Mouse (Mus musculus): ENCODE data around the gene Nckipsd.

Nckipsd gene

GRCm38 (mm10) chr9:108848419-108848818 lies 40.3 kb downstream of the Nckipsd start:
- no peak for DNase-seq (ENCODE audit: low spot score)

- no peak for DNase-seq (ENCODE audit: low spot score)
Observed at GRCm38 (mm10) chr9:108852976-108853375, 44.8 kb downstream of the Nckipsd start, which contains the start of gene Slc26a6. TSS of gene Slc26a6 (plus strand) at chr9:108853283.

DNA sequence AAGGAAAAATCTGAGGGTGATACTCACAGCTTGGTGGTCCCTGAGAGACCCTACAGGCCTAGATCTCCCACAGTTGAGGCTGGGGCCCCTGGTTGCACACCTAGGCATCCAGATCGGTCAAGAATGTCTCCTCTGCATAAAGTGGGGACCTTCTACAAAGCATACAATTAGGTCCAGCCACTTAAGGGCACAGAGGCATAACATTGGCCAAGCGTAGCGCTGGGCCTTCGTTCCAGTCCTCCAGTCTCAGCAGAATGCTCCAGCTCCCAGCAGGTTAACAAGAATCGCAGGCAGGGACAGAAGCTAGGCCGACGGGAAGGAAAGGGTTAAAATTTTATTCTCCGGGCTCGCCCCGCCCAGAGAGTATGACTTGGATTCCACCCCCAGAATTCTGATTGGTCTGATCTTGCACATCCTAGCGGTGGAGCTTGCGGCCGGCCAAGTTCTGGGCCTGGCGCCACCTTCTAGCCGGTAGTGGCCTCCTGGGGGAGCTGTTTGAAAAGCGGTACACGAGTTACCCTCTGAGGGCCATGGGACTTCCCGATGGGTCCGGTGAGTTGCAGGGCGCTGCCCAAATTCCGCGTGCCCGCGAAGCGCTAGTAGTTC lies 45.6 kb downstream of the Nckipsd start:
- peak; percentile 95 for DNase-seq (ENCODE audit: low spot score)

GRCm38 (mm10) chr9:108854241-108854696 lies 46.1 kb downstream of the Nckipsd start:
- DNase-seq (ENCODE audit: low spot score), result peak; percentile 95

DNA sequence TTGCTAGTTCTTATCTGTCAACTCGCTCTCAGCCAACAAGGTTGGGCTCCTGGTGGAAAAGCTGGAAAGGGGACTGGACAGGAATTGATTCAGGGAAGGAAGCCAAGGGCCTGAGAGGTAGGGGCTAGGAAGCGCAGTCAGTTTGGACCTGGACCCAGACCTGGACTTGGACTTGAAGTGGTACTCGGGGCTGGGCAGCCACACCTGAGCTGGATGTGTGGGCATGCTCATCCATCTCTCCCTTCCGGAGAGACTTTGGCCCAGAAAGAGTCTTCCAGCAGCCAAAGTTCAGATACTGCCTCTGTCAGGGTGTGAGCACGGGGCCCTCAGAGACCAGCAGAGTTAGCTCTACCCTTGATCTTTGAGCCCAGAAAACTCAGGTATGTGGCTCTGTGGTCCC lies 47.2 kb downstream of the Nckipsd start:
- no peak for DNase-seq (ENCODE audit: low spot score)

DNA sequence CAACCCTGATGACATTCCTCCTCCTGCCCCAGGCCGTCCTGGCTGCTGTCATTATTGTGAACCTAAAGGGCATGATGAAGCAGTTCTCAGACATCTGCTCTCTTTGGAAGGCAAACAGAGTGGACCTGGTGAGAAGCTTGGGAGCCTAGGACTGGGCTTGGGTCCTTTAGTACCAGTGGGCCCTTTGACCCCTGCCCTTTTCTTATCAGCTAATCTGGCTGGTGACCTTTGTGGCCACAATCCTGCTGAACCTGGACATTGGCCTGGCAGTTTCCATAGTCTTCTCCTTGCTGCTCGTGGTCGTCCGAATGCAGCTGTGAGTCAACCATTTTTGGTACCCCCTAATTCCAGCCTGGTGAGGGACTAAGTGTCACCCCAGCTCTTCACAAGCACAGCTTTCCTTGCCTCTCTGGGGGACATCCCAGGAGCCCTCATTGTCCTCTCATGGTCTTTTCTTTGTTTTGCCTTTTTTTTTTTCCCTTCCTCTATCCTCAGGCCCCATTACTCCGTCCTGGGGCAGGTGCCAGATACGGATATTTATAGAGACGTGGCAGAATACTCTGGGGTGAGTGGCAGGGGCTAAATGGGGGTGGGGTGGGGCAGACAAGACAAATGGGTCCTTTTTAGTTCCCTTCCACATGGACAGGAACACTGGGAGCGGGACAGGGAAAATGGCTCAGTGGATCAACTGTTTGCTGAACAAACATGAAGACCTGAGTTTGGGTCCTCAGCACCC lies 50.8 kb downstream of the Nckipsd start:
- no peak for DNase-seq (ENCODE audit: low spot score)
